Mouse (Mus musculus) liver, adult 2 months (tissue): ENCODE data around the gene Ugt1a10.

Experiments
- CTCF ChIP-seq: fragments of 200-500 bp; IDR thresholded peaks from 2 replicates; pipeline ENCODE4 v1.5.1; 2011; ENCODE audit warnings: low read depth, low read length, control low read depth
- POLR2A ChIP-seq: fragments of 200-500 bp; IDR thresholded peaks from 2 replicates; pipeline ENCODE4 v1.6.1; 2011; ENCODE audit warnings: low read length, control low read depth; ENCODE audit not compliant: insufficient read depth; ENCODE audit errors: extremely low read depth

- TF ChIP-seq POLR2A (no peak), CTCF (no peak)
These were observed 172.3 kb downstream of the Ugt1a10 start for GRCm38 (mm10) chr1:88227482-88227881.
